Mouse (Mus musculus): ENCODE results near the gene Ajuba.

GRCm38 (mm10) chr14:54597084-54597483 is 19.7 kb upstream of the Ajuba start:
- TF ChIP-seq POLR2A (IDR thresholded peaks at IDR 0.05; ENCODE audit: insufficient read length, low read depth) (no peak), USF1 (IDR thresholded peaks at IDR 0.05; ENCODE audit: low read depth) (no peak), E2F4 (IDR thresholded peaks at IDR 0.05; ENCODE audit: insufficient read depth) (no peak), MYOD1 (IDR thresholded peaks at IDR 0.05; ENCODE audit: control insufficient read depth in 1 of 3, insufficient read length in 2 of 3, low read depth in 2 of 3) (no peak), MAX (IDR thresholded peaks at IDR 0.05; ENCODE audit: low read depth) (no peak), REST (IDR thresholded peaks at IDR 0.05; ENCODE audit: insufficient read depth, insufficient read length) (no peak), POLR2AphosphoS2 (IDR thresholded peaks at IDR 0.05; ENCODE audit: insufficient read length, low read depth) (no peak), CEBPB (IDR thresholded peaks at IDR 0.05; ENCODE audit: insufficient read depth, poor library complexity, severe bottlenecking) (no peak), MYOG (IDR thresholded peaks at IDR 0.05; ENCODE audit: control insufficient read depth in 1 of 3, insufficient read depth in 1 of 3, insufficient read length in 2 of 3, low read depth in 2 of 3) (no peak), SRF (IDR thresholded peaks at IDR 0.05; ENCODE audit: control insufficient read depth, insufficient read length, low read depth) (no peak), TCF3 (IDR thresholded peaks at IDR 0.05; ENCODE audit: insufficient read length, low read depth) (no peak)

All from myocyte (in vitro differentiated cells).